Comparison of ENCODE assay signal across 18 mouse cellular contexts in the genomic region with DNA sequence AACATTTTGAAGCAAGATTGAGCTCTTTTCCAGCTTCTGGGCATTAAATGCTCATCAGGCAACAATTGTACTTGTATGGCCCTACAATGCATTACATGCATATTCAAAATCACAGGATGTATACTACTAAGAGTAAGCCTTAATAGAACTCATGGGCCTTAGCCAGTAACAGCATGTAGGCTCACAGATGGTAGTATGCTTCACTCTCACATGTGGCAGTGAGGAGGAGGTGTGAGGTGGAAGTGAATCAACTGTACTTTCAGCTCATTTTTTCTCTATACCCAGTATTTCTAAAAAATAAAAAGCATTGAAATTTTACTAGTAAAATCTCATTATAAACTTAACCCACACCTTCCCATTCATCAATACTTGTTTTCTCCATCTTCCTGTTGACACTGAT. TPM values are rescaled to one million over a fixed set of nuclear protein-coding genes. Genes with fewer than 3 reads are reported as not detected.
A peak's percentile ranks its signal among the peaks of the same experiment; 100 is the strongest.
DNase-seq lines count a peak whose midpoint lies in the region.
"Had no signal": no experiment of that assay in that cellular context is flagged by ENCODE, and none has a peak within 500 bp of the region (broad histone marks: within the 10 kb centered on the region; RNA-seq: fewer than 3 reads in every experiment).

No protein-coding gene starts in this region.

- DNase-seq in layer of hippocampus, adult 11-12 months (ENCODE audit: low spot score) = peak; percentile 57
- DNase-seq in layer of hippocampus, postnatal 25 days (ENCODE audit: extremely low spot score in 1 of 2, low spot score in 1 of 2) = no peak
- peak; percentile 88 for DNase-seq in brain, adult 2 months (ENCODE audit: low read depth, low spot score)
- peak; percentile 66 to 67 for DNase-seq in layer of hippocampus, adult 8-10 months (ENCODE audit: low spot score in 2 of 2)
- DNase-seq in left cerebral cortex, postnatal 25 days (ENCODE audit: low spot score in 2 of 2) = peak; percentile 61 to 92
- DNase-seq in lung, postnatal 10 days = no peak
- no peak for DNase-seq in ovary, postnatal 36 days (ENCODE audit: low spot score)
- DNase-seq in ovary, postnatal 14 days (ENCODE audit: low spot score) = no peak
- DNase-seq: adrenal gland, adult 2 months; B cell, adult 2 months; cerebellum, adult 18-20 months; cerebellum, postnatal 25 days; gastrocnemius, postnatal 36 days; kidney, adult 18-20 months; lung, adult 18-20 months; lung, postnatal 14 days; spleen, adult 18-20 months; thymus, postnatal 14 days had no signal

- intact Hi-C loops in left cerebral cortex, postnatal 25 days (cut with DNase I) = no loop called here

RNA-seq across cellular contexts. Expression of a gene that starts 45.2 kb away (rescaled TPM):
- 100 to 1,000 TPM; 184 to 194 TPM for total RNA-seq in layer of hippocampus, postnatal 25 days (2021)
- 100 to 1,000 TPM; 180 to 203 (median 189) TPM for total RNA-seq in layer of hippocampus, adult 8-10 months (2022)
- total RNA-seq in left cerebral cortex, postnatal 25 days (2021) = 100 to 1,000 TPM; 174 to 182 TPM

Comparison
In these comparisons a context has a peak if more than half of its experiments do, and no peak if none do; other contexts are left out.
1. DNase-seq: peak in layer of hippocampus, adult 11-12 months (single experiment), brain, adult 2 months (single experiment), layer of hippocampus, adult 8-10 months (2 of 2) and left cerebral cortex, postnatal 25 days (2 of 2); none in layer of hippocampus, postnatal 25 days (0 of 2), lung, postnatal 10 days (single experiment), ovary, postnatal 36 days (single experiment) and ovary, postnatal 14 days (single experiment).